Mouse (Mus musculus): ENCODE data around the gene Tmem151a.

GRCm38 (mm10) chr19:5092083-5092482 is 6.8 kb upstream of the Tmem151a start:
- TF ChIP-seq CTCF (conservative IDR thresholded peaks at IDR 0.05; ENCODE audit: low read length) (no peak), NANOG (IDR thresholded peaks at IDR 0.05; ENCODE audit: borderline replicate concordance, low read length) (no peak)

All from E14TG2a.4 (cell line).